Mouse (Mus musculus) hindbrain, embryonic 15.5 days (tissue): Measurements from ENCODE around the gene Aldh5a1. TPM values are rescaled to one million over a fixed set of nuclear protein-coding genes. Genes with fewer than 3 reads are reported as not detected.
A peak's percentile ranks its signal among the peaks of the same experiment; 100 is the strongest.

Source experiments
- ATAC-seq: fragments of 200-750 bp; cut with Nextera tagmentation; 2 replicates; pipeline ENCODE4 v1.8.0; 2017; ENCODE audit warnings: low read depth, moderate number of reproducible peaks, moderate TSS enrichment; ENCODE audit not compliant: low FRiP score
- H3K27ac ChIP-seq: fragments of 300-500 bp; sonication (generic); replicated peaks from 2 replicates; pipeline ENCODE4 v1.5.1; 2015; ENCODE audit warnings: mild to moderate bottlenecking, inconsistent platforms
- H3K27me3 ChIP-seq: fragments of 300-500 bp; sonication (generic); 2 replicates; pipeline ENCODE4 v1.6.1; 2015; ENCODE audit warnings: control low read depth, inconsistent platforms
- H3K36me3 ChIP-seq: fragments of 300-500 bp; sonication (generic); 2 replicates; pipeline ENCODE4 v1.6.1; 2015; ENCODE audit warnings: control low read depth, inconsistent platforms
- H3K4me1 ChIP-seq: fragments of 300-500 bp; sonication (generic); replicated peaks from 2 replicates; pipeline ENCODE4 v1.6.1; 2015; ENCODE audit warnings: control low read depth, inconsistent platforms
- H3K4me2 ChIP-seq: fragments of 300-500 bp; sonication (generic); 2 replicates; pipeline ENCODE4 v1.6.1; 2015; ENCODE audit warnings: moderate library complexity, mild to moderate bottlenecking, inconsistent platforms
- H3K4me3 ChIP-seq: fragments of 300-500 bp; sonication (generic); 2 replicates; pipeline ENCODE4 v1.5.1; 2015; ENCODE audit warnings: mild to moderate bottlenecking, inconsistent platforms
- H3K9ac ChIP-seq: fragments of 300-500 bp; sonication (generic); 2 replicates; pipeline ENCODE4 v1.6.1; 2015; ENCODE audit warnings: inconsistent platforms
- H3K9me3 ChIP-seq: fragments of 300-500 bp; sonication (generic); 2 replicates; pipeline ENCODE4 v1.6.1; 2016; ENCODE audit warnings: control low read depth, inconsistent platforms
- WGBS: fragments of 180-500 bp; shearing (Covaris S2); methylation state at CpG from one replicate; pipeline ENCODE4 v1.1.7; 2015; 5-methylcytosine and 5-hydroxymethylcytosine counted together
- polyA plus RNA-seq: library from polyadenylated mRNA; unstranded; fragments of >200 nt; fragmentation: Nextera tagmentation; extraction: Ambion mirVana; gene quantifications from 2 replicates; pipeline ENCODE4 v1.2.1, GENCODE M21; 2015

The Aldh5a1 gene
- polyA plus RNA-seq, 1 experiment from 2014 or later, result 13.8 TPM

- H3K9ac ChIP-seq, result no peak overlapping the region
- ATAC-seq, result no peak
- no peak overlapping the region for H3K27ac ChIP-seq
- WGBS, result 92% methylated on average over 5 of the region's 5 CpGs
- no peaks in the 10 kb centered on the region for H3K27me3 ChIP-seq
- H3K9me3 ChIP-seq, result no peaks in the 10 kb centered on the region
- H3K4me3 ChIP-seq, result no peak overlapping the region
- no peaks in the 10 kb centered on the region for H3K4me1 ChIP-seq
- H3K36me3 ChIP-seq, result peaks cover 38% of the 10 kb centered on the region
- no peak overlapping the region for H3K4me2 ChIP-seq
These were observed 13.5 kb downstream of the Aldh5a1 start for GRCm38 (mm10) chr13:24923991-24924390.

GRCm38 (mm10) chr13:24921281-24921680, 16.2 kb downstream of the Aldh5a1 start:
- Histone ChIP-seq H3K27me3 (no peaks in the 10 kb centered on the region), H3K4me3 (no peak overlapping the region), H3K27ac (no peak overlapping the region), H3K4me1 (no peaks in the 10 kb centered on the region), H3K9ac (no peak overlapping the region), H3K36me3 (peaks cover 54% of the 10 kb centered on the region), H3K9me3 (no peaks in the 10 kb centered on the region), H3K4me2 (no peak overlapping the region)
- 86% methylated on average over 6 of the region's 6 CpGs for WGBS
- ATAC-seq, result no peak

GRCm38 (mm10) chr13:24920333-24920977, 17.0 kb downstream of the Aldh5a1 start:
- H3K27ac ChIP-seq, result no peak overlapping the region
- H3K4me2 ChIP-seq, result no peak overlapping the region
- 27% methylated on average over 5 of the region's 5 CpGs for WGBS
- no peak overlapping the region for H3K9ac ChIP-seq
- H3K4me3 ChIP-seq, result no peak overlapping the region
- no peaks in the 10 kb centered on the region for H3K9me3 ChIP-seq
- H3K27me3 ChIP-seq, result no peaks in the 10 kb centered on the region
- no peaks in the 10 kb centered on the region for H3K4me1 ChIP-seq
- ATAC-seq, result peak; percentile 82
- peaks cover 50% of the 10 kb centered on the region for H3K36me3 ChIP-seq

DNA sequence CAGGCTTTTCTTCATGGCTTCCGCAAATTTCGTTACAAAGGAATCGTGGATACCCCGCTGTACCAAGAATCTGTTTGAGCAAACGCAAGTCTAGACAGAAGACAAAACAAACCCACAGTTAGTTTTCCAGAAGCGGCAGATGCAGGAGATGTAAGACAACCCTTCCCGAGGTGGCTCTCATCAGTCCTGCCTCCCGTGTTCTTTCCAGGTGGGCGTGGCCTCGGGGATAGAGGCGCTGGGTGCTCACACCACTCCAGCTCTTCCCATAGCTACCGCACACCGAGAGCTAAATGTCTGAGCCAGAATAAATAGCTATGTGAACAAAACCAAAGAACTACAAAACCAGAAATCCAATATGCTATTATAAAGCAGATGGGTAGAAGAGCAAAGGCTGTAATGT, 21.6 kb downstream of the Aldh5a1 start:
- Histone ChIP-seq H3K27me3 (no peaks in the 10 kb centered on the region), H3K4me2 (no peak overlapping the region), H3K27ac (no peak overlapping the region), H3K36me3 (peaks cover 55% of the 10 kb centered on the region), H3K9ac (no peak overlapping the region), H3K9me3 (no peaks in the 10 kb centered on the region), H3K4me1 (no peaks in the 10 kb centered on the region), H3K4me3 (no peak overlapping the region)
- WGBS, result 72% methylated on average over 13 of the region's 13 CpGs
- ATAC-seq, result no peak

DNA sequence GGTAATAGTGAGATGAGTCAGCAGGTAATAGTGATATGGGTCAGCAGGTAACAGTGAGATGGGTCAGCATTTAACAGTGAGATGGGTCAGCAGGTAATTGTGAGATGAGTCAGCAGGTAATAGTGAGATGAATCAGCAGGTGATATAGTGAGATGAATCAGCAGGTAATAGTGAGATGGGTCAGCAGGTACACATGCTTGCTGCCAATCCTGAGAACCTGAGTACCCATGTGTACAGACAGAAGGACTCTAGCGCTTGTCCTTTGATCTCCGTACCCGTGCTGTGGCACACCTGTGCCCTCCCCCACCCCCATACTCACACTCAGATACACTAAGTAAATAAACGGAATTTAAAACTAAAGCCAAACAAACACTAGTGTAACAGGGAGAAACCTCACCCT, 22.5 kb downstream of the Aldh5a1 start:
- no peak for ATAC-seq
- Histone ChIP-seq H3K9me3 (no peaks in the 10 kb centered on the region), H3K27ac (no peak overlapping the region), H3K27me3 (no peaks in the 10 kb centered on the region), H3K36me3 (peaks cover 55% of the 10 kb centered on the region), H3K9ac (no peak overlapping the region), H3K4me3 (no peak overlapping the region), H3K4me1 (no peaks in the 10 kb centered on the region), H3K4me2 (no peak overlapping the region)
- 93% methylated on average over 4 of the region's 4 CpGs for WGBS

DNA sequence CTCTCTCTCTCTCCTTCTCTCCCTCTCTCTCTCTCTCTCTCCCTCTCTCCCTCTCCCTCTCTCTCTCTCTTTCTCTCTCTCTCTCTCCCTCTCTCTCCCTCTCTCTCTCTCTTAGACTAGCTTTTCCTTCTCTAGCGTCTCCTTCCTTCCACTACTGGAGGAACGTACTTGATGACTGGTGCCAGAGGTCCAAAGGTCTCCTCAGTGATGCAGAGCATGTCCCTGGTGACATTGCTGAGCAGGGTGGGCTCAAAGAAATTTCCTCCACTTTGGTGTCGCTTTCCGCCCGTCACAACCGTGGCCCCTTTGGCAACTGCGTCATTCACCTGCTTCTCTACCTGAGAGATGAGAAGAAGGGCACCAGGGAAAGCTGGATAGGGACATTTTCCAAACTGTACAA, 23.9 kb downstream of the Aldh5a1 start:
- Histone ChIP-seq H3K36me3 (peaks cover 48% of the 10 kb centered on the region), H3K4me3 (no peak overlapping the region), H3K27me3 (no peaks in the 10 kb centered on the region), H3K4me2 (no peak overlapping the region), H3K4me1 (no peaks in the 10 kb centered on the region), H3K9ac (no peak overlapping the region), H3K27ac (no peak overlapping the region), H3K9me3 (no peaks in the 10 kb centered on the region)
- ATAC-seq, result no peak
- 94% methylated on average over 7 of the region's 7 CpGs for WGBS

DNA sequence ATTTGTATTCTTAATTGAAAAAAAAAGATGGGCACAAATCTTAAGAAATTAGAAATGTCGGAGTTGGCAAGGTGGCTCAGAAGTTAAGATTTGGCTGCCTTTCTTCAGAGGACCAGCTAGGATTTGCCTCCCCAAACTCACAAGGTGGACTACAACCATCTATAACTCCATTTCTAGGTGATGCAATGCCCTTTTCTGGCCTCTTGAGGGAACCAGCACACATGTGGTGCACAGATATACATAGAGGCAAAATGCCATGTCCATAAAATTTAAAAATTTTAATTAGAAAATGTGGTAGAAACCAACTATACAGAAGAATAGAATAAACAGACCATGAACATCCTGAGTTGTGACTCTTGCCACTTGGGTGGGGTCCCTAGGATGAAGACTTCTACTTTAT, 28.3 kb downstream of the Aldh5a1 start:
- H3K27ac ChIP-seq, result no peak overlapping the region
- H3K4me1 ChIP-seq, result no peaks in the 10 kb centered on the region
- peaks cover 22% of the 10 kb centered on the region for H3K36me3 ChIP-seq
- WGBS, result 98% methylated on average over 1 of the region's 1 CpGs
- no peaks in the 10 kb centered on the region for H3K9me3 ChIP-seq
- no peak overlapping the region for H3K4me2 ChIP-seq
- H3K4me3 ChIP-seq, result no peak overlapping the region
- H3K27me3 ChIP-seq, result no peaks in the 10 kb centered on the region
- no peak overlapping the region for H3K9ac ChIP-seq
- no peak for ATAC-seq

DNA sequence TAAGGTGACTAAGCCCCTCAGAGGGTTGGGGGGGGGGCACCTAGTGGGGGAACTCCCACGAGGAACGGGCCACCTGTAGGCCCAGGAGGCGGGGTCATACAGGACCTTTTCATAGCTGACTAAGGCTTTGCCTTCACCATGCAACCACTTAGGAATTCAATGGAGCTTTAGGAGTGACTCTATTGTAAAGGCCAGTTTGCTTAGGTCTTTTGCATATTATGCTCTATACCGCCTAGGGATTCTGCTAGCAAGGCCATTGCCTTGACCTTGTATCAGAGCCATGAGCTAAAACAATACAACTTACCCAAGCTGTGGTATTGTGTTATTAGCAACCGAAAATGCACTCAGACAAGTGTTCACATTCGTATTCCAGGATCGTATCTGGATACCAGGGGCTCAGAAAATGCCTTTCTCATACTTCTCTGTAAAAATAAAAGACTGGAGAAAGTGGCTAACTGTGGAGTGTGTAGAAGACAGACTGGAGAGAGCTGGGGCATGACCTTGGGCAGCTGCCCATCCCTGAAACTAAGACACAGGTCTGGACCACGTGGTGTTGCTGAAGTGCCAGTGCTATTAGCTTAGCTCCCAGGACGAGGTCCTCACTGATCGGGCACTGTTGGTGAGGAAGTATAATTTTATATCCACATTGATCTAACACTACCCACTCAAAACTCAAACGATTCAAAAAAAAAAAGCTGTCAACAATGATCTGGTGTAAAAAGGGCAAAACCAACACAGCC, 30.5 kb downstream of the Aldh5a1 start:
- WGBS, result 76% methylated on average over 11 of the region's 11 CpGs
- ATAC-seq, result no peak
- Histone ChIP-seq H3K4me2 (no peak overlapping the region), H3K36me3 (peaks cover 6% of the 10 kb centered on the region), H3K4me1 (no peaks in the 10 kb centered on the region), H3K27me3 (no peaks in the 10 kb centered on the region), H3K4me3 (no peak overlapping the region), H3K27ac (no peak overlapping the region), H3K9me3 (no peaks in the 10 kb centered on the region), H3K9ac (no peak overlapping the region)

GRCm38 (mm10) chr13:24905422-24905821, 32.0 kb downstream of the Aldh5a1 start:
- no peaks in the 10 kb centered on the region for H3K27me3 ChIP-seq
- H3K36me3 ChIP-seq, result peaks cover 4% of the 10 kb centered on the region
- H3K9ac ChIP-seq, result no peak overlapping the region
- H3K27ac ChIP-seq, result no peak overlapping the region
- no peak for ATAC-seq
- 89% methylated on average over 12 of the region's 12 CpGs for WGBS
- no peak overlapping the region for H3K4me3 ChIP-seq
- no peaks in the 10 kb centered on the region for H3K4me1 ChIP-seq
- H3K9me3 ChIP-seq, result no peaks in the 10 kb centered on the region
- H3K4me2 ChIP-seq, result no peak overlapping the region

DNA sequence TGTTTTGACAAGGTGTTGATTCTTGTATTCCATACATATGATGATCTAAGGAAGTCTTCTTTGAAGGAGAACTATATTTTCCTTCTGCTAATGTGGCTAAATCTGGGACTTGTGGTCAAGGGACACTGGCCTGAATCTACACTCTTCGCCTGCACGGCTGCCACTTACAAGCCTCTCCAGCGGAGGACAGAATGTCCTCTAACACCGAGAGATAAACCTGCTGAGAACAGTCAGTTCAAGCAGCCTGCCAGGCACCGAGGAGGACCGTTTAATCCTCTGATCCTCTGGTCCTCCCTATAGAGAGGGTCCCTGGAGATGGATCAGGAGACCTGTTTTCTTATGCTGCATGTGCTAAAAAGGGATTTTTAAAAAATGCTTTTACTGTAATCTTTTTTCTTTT, 34.0 kb downstream of the Aldh5a1 start:
- Histone ChIP-seq H3K36me3 (peaks cover 10% of the 10 kb centered on the region; the same call in 1 of the 2 replicates), H3K9ac (no peak overlapping the region), H3K4me3 (no peak overlapping the region), H3K27ac (no peak overlapping the region), H3K4me2 (no peak overlapping the region), H3K27me3 (no peaks in the 10 kb centered on the region), H3K4me1 (no peaks in the 10 kb centered on the region), H3K9me3 (no peaks in the 10 kb centered on the region)
- WGBS, result 76% methylated on average over 6 of the region's 6 CpGs
- no peak for ATAC-seq

DNA sequence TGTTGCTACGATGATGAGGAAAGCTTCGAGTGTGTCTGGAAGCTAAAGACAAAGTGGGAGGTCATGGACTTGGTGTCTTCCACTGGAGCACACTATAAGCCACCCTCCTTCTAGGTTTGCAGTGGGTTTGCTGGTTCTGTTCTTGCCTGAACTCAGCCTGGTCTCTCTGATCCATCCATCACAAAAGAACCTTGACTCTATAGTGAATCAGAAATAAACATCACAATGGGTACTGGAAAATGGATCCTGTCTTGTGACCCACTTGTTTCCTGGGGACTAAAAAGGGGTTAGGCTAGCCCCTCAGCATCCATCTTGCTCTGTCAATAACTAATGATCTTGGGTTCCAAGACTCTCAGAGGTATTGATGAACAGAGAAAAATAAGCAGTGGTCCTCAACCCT, 35.5 kb downstream of the Aldh5a1 start:
- Histone ChIP-seq H3K4me2 (no peak overlapping the region), H3K9ac (no peak overlapping the region), H3K9me3 (no peaks in the 10 kb centered on the region), H3K27ac (no peak overlapping the region), H3K4me1 (no peaks in the 10 kb centered on the region), H3K4me3 (no peak overlapping the region), H3K27me3 (no peaks in the 10 kb centered on the region), H3K36me3 (peaks cover 10% of the 10 kb centered on the region; the same call in 1 of the 2 replicates)
- ATAC-seq, result no peak
- 90% methylated on average over 2 of the region's 2 CpGs for WGBS

GRCm38 (mm10) chr13:24893880-24894279, 43.6 kb downstream of the Aldh5a1 start:
- no peak overlapping the region for H3K9ac ChIP-seq
- 93% methylated on average over 2 of the region's 2 CpGs for WGBS

More at GRCm38 (mm10) chr13:24893880-24894279, 43.6 kb downstream of the Aldh5a1 start:
- H3K9me3 ChIP-seq, result no peaks in the 10 kb centered on the region
- no peak overlapping the region for H3K27ac ChIP-seq
- H3K4me1 ChIP-seq, result no peaks in the 10 kb centered on the region
- H3K4me3 ChIP-seq, result no peak overlapping the region
- H3K4me2 ChIP-seq, result no peak overlapping the region
- no peaks in the 10 kb centered on the region for H3K27me3 ChIP-seq
- H3K36me3 ChIP-seq, result no peaks in the 10 kb centered on the region
- no peak for ATAC-seq
